In genomic region chr10:80248971-80249640, GRCm38 (mm10) we compare ENCODE assay signal across 8 mouse cellular contexts. TPM values are rescaled to one million over a fixed set of nuclear protein-coding genes. Genes with fewer than 3 reads are reported as not detected.
A peak's percentile ranks its signal among the peaks of the same experiment; 100 is the strongest.
DNase-seq lines count a peak whose midpoint lies in the region; ATAC-seq and TF ChIP-seq lines count a peak whose summit lies in the region.

Gene Ndufs7 (plus strand): TSS chr10:80249121.

- H3K4me2 ChIP-seq in forebrain, embryonic 15.5 days (replicated peaks): peak within 1 kb of the TSS; percentile 69

- 0 out of 2 replicates have a peak within 1 kb of the TSS, but pooled peaks have one; percentile 28 for H3K27ac ChIP-seq in ES-E14 (ENCODE audit: insufficient read depth, low read depth, low read length, poor library complexity, severe bottlenecking)
- H3K27ac ChIP-seq in forebrain, embryonic 15.5 days (replicated peaks): peak within 1 kb of the TSS; percentile 92

- DNase-seq in ES-E14 (ENCODE audit: low read depth, low spot score): peak; percentile 86
- peak; percentile 95 for DNase-seq in cerebellum, adult 11-12 months
- DNase-seq in heart, postnatal 25 days (ENCODE audit: low spot score): peak; percentile 92
- peak; percentile 93 to 98 for DNase-seq in layer of hippocampus, adult 18-20 months (ENCODE audit: low spot score in 2 of 2)
- DNase-seq in lung, adult 2 months: peak; percentile 95
- peak; percentile 88 to 94 for DNase-seq in thymus, adult 18-20 months

- TF ChIP-seq CTCF in lung, adult 2 months (IDR thresholded peaks at IDR 0.05; ENCODE audit: insufficient read depth, low read length): no peak

- H3K9ac ChIP-seq in ES-E14 (ENCODE audit: insufficient read depth, low read depth, low read length, poor library complexity, severe bottlenecking): peak within 1 kb of the TSS; percentile 91
- peak within 1 kb of the TSS; percentile 73 for H3K9ac ChIP-seq in forebrain, embryonic 15.5 days (replicated peaks)

- TF ChIP-seq POLR2A in lung, adult 2 months (IDR thresholded peaks at IDR 0.05; ENCODE audit: borderline replicate concordance, extremely low read depth, low read depth, low read length): peak; percentile 93

- under 1% methylated on average over 53 of the region's 53 CpGs for WGBS in forebrain, embryonic 15.5 days
- under 1% methylated on average over 53 of the region's 53 CpGs for WGBS in lung, adult 2 months

- intact Hi-C loops in heart, postnatal 25 days (cut with DNase I): no loop called here

- H3K4me3 ChIP-seq in ES-E14 (ENCODE audit: insufficient read depth in 1 of 2, low read depth in 1 of 2, low read length in 2 of 2, poor library complexity in 1 of 2, severe bottlenecking in 1 of 2): peak within 1 kb of the TSS; percentile 67 to 80
- peak within 1 kb of the TSS; percentile 71 for H3K4me3 ChIP-seq in forebrain, embryonic 15.5 days
- peak within 1 kb of the TSS; percentile 87 for H3K4me3 ChIP-seq in lung, adult 2 months (replicated peaks; ENCODE audit: extremely low read depth, low read depth, low read length)

- no peaks in the 10 kb centered on the region; a peak in 1 of 4 replicates for H3K4me1 ChIP-seq in ES-E14 (ENCODE audit: control insufficient read depth in 2 of 2, insufficient read depth in 2 of 2, low read length in 2 of 2, poor library complexity in 1 of 2)
- H3K4me1 ChIP-seq in forebrain, embryonic 15.5 days: peaks cover 27% of the 10 kb centered on the region
- H3K4me1 ChIP-seq in lung, adult 2 months (ENCODE audit: control insufficient read depth, insufficient read depth, low read length): peaks cover 4% of the 10 kb centered on the region

- peaks cover 15% of the 10 kb centered on the region for H3K36me3 ChIP-seq in ES-E14 (ENCODE audit: control insufficient read depth, insufficient read depth, low read length, poor library complexity, severe bottlenecking)
- H3K36me3 ChIP-seq in forebrain, embryonic 15.5 days: peaks cover 8% of the 10 kb centered on the region

- ATAC-seq in forebrain, embryonic 15.5 days (replicated peaks): peak; percentile 89
- peak; percentile 78 for ATAC-seq in neutrophil, adult 5-6 weeks (ENCODE audit: extremely low read depth, insufficient number of reproducible peaks, low FRiP score, poor library complexity, severe bottlenecking)

- H3K27me3 ChIP-seq in forebrain, embryonic 15.5 days: no peaks in the 10 kb centered on the region

- in situ Hi-C loops in ES-E14 (cut with MboI; ENCODE audit: low sequenced_read_pairs in 2 of 2, unreplicated experiment in 2 of 2): loop anchor here (5.0 to 10.0 kb wide), 2 partner anchors 72 to 74 kb away; partner anchors contain the start of genes Efna2 (in 2 of the 2) and 1600002K03Rik (in 1 of the 2)

- no peaks in the 10 kb centered on the region for H3K9me3 ChIP-seq in ES-E14 (ENCODE audit: control insufficient read depth, insufficient read depth, low read depth, low read length)
- H3K9me3 ChIP-seq in forebrain, embryonic 15.5 days: no peaks in the 10 kb centered on the region

TF ChIP-seq in ES-E14, 5 proteins besides CTCF, POLR2A, EP300 and RAD21:
- TF ChIP-seq ZNF384 (IDR thresholded peaks at IDR 0.05; ENCODE audit: low read depth, low read length): no peak
- TF ChIP-seq MAFK (IDR thresholded peaks at IDR 0.05; ENCODE audit: insufficient read depth, low read depth, low read length): peak; percentile 87
- TF ChIP-seq HCFC1 (IDR thresholded peaks at IDR 0.05; ENCODE audit: borderline replicate concordance, insufficient read depth, low read length): peak; percentile 92
- TF ChIP-seq CHD2 (IDR thresholded peaks at IDR 0.05; ENCODE audit: low read depth, low read length): no peak; the same call in 1 of the 2 replicates
- no peak for TF ChIP-seq ZC3H11A (IDR thresholded peaks at IDR 0.05; ENCODE audit: borderline replicate concordance, low read depth, low read length)
TF ChIP-seq in ES-E14: peak in this region for 2.

RNA-seq across cellular contexts. Expression of gene Ndufs7, which starts in this region (rescaled TPM):
- total RNA-seq in ES-E14 (2012; rRNA removed): 205 and 290 TPM in 2 replicates
- polyA plus RNA-seq in forebrain, embryonic 15.5 days (2015; fragmentation: Nextera tagmentation; extraction: Ambion mirVana): 248 and 260 TPM in 2 replicates
- total RNA-seq in heart, postnatal 25 days (2021): 100 to 1,000 TPM; 957 to 967 TPM
- total RNA-seq in layer of hippocampus, adult 18-20 months (2021): 100 to 1,000 TPM; 218 to 228 TPM
- 421 and 497 TPM in 2 replicates for polyA plus RNA-seq in lung, adult 2 months (2012; rRNA removed)
- total RNA-seq in neutrophil, adult 5-6 weeks (2017): 54.3 and 69.8 TPM in 2 replicates

Comparison
In these comparisons a context has a peak if more than half of its experiments do, and no peak if none do; other contexts are left out.
1. Peak in every context shown above with its lines: DNase-seq, ATAC-seq, H3K4me3 ChIP-seq and H3K27ac ChIP-seq.